Mouse (Mus musculus): ENCODE results near the gene Tnfrsf11a.

Tnfrsf11a gene

GRCm38 (mm10) chr1:105824980-105825379 is 44.5 kb downstream of the Tnfrsf11a start:
- in situ Hi-C loops (cut with MboI; ENCODE audit: low sequenced_read_pairs) = no loop called here

DNA sequence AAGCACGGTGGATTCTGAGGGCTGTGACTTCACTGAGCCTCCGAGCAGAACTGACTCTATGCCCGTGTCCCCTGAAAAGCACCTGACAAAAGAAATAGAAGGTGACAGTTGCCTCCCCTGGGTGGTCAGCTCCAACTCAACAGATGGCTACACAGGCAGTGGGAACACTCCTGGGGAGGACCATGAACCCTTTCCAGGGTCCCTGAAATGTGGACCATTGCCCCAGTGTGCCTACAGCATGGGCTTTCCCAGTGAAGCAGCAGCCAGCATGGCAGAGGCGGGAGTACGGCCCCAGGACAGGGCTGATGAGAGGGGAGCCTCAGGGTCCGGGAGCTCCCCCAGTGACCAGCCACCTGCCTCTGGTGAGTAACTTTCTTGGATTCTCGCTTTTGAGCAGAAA is 46.9 kb downstream of the Tnfrsf11a start:
- in situ Hi-C loops (cut with MboI; ENCODE audit: low sequenced_read_pairs) = no loop called here

DNA sequence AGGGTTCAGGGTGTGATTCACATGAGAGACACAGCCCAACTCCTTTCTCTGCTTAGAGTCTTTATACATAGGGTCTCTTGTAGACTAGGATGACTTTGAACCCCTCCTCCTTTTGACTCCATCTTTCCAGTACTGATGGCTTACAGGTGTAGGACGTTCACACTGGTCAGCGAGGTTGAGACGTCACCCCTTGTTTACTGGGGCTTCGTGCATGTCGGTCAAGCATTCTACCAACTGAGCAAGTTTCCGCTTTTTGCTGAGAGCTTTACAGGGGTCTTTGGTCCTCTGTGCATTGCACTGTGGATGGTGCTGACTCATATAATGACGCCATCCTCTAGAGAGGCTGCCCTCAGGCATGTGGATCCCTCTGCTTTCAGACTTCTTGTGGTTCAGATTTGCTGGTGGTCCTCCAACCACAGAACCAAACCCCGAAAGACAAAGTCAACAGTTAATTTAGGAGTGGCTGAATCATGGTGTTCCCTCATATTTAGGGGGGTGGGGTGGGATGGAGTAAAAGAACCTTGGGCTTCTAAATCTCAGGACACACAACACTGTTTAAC is 47.3 kb downstream of the Tnfrsf11a start:
- in situ Hi-C loops (cut with MboI; ENCODE audit: low sequenced_read_pairs) = no loop called here

DNA sequence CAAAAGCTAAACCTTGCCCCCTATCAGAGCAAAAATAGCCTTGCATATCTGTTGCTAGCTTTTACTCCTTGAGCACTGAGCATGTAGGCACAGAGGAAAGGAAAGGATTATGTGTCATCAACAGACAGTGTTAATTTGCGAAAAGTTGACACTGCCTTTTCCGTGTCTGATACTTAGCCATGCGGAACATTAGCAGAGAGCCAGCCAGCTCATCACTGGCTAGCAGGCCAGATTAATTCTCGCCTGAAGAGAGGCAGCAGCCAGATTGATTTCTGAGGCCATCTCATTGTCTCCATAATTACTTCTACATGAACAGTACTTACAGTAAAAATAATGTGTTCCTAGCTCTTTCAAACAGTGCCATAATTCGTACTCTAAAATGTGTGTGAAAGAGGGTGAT is 48.7 kb downstream of the Tnfrsf11a start:
- in situ Hi-C loops (cut with MboI; ENCODE audit: low sequenced_read_pairs) = no loop called here

GRCm38 (mm10) chr1:105832784-105833183 is 52.3 kb downstream of the Tnfrsf11a start:
- in situ Hi-C loops (cut with MboI; ENCODE audit: low sequenced_read_pairs) = no loop called here

GRCm38 (mm10) chr1:105842950-105843349 is 62.4 kb downstream of the Tnfrsf11a start:
- in situ Hi-C loops (cut with MboI; ENCODE audit: low sequenced_read_pairs) = no loop called here

DNA sequence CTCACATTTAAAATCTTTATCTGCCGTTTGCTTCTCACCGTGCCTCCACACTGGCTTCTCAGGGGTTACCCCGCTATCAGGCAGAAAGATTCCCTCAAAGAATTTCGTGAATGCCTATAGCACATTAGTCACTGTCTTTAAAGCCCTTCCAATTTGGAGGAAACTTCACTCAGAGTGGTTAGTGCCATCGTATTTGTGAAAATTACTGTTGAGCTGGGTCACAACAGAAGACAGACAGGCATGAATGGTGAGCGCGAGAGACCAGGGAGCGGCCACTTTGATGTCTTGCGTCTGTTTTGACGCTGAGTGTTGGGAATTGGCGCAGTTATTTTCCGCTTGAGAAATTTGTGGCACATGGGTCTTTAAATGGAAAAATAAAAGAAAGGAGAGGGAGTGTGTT is 62.9 kb downstream of the Tnfrsf11a start:
- in situ Hi-C loops (cut with MboI; ENCODE audit: low sequenced_read_pairs) = no loop called here

GRCm38 (mm10) chr1:105843856-105844255 is 63.3 kb downstream of the Tnfrsf11a start:
- in situ Hi-C loops (cut with MboI; ENCODE audit: low sequenced_read_pairs) = no loop called here

DNA sequence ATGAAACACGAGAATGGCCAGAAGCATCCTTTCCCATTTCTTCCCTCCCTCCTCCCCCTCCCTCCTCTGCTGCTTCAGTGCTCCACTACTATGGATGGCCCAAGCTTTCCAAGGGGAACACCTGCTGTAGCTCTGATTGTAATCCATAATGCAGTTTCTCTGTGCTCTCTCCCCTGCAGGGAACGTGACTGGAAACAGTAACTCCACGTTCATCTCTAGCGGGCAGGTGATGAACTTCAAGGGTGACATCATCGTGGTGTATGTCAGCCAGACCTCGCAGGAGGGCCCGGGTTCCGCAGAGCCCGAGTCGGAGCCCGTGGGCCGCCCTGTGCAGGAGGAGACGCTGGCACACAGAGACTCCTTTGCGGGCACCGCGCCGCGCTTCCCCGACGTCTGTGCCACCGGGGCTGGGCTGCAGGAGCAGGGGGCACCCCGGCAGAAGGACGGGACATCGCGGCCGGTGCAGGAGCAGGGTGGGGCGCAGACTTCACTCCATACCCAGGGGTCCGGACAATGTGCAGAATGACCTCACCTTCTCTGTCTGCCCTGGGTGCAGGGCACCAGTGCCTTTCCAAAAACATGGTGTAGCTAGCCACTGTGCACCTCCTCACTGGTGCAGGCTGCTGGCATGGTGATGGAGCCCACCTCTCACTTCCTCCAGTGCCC is 64.0 kb downstream of the Tnfrsf11a start:
- in situ Hi-C loops (cut with MboI; ENCODE audit: low sequenced_read_pairs) = no loop called here

- in situ Hi-C loops (cut with MboI; ENCODE audit: low sequenced_read_pairs) = no loop called here
Observed at GRCm38 (mm10) chr1:105846431-105846830, 65.9 kb downstream of the Tnfrsf11a start.

- in situ Hi-C loops (cut with MboI; ENCODE audit: low sequenced_read_pairs) = no loop called here
Observed at GRCm38 (mm10) chr1:105848806-105849205, 68.3 kb downstream of the Tnfrsf11a start.

- in situ Hi-C loops (cut with MboI; ENCODE audit: low sequenced_read_pairs) = no loop called here
Observed at GRCm38 (mm10) chr1:105851341-105851740, 70.8 kb downstream of the Tnfrsf11a start.

DNA sequence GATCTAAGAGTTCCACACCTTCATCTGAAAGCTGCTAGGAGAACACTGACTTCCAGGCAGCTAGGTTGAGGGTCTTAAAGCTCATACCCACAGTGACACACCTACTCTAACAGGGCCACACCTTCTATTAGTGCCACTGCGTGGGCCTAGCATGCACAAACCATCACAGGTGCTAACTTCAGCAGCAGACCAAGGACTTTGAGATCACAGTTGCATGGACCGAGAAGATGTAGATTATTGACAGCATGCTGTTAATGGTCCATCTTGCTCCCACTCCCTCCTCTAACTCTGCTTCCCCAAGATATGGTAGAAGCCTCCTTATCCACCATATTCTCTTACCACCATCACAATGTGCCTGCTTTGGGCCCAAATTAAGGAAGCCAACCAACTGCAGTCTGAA is 79.2 kb downstream of the Tnfrsf11a start:
- in situ Hi-C loops (cut with MboI; ENCODE audit: low sequenced_read_pairs) = no loop called here

DNA sequence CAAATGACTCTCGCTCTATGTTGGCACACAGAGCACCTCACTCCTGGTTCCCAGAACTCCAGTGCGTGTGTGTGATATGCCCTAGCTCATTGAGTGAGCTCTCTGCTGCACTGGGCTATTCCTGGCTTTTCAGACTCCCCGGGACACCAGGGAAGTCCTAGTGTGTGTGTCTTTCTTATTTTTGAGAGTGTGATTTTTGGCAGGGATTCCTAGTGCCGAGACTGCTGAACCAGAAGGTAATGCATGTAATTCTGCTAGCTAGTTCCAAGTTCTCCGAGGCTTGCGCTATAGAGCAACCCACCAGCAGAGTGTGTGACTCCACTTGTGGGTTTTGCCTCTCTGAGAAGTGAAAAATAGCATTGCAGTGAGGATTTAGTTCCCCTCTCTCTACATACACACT is 96.1 kb downstream of the Tnfrsf11a start:
- in situ Hi-C loops (cut with MboI; ENCODE audit: low sequenced_read_pairs) = no loop called here

GRCm38 (mm10) chr1:105877808-105878207 is 97.3 kb downstream of the Tnfrsf11a start:
- in situ Hi-C loops (cut with MboI; ENCODE audit: low sequenced_read_pairs) = no loop called here

- in situ Hi-C loops (cut with MboI; ENCODE audit: low sequenced_read_pairs) = no loop called here
Observed at GRCm38 (mm10) chr1:105878416-105878815, 97.9 kb downstream of the Tnfrsf11a start.

DNA sequence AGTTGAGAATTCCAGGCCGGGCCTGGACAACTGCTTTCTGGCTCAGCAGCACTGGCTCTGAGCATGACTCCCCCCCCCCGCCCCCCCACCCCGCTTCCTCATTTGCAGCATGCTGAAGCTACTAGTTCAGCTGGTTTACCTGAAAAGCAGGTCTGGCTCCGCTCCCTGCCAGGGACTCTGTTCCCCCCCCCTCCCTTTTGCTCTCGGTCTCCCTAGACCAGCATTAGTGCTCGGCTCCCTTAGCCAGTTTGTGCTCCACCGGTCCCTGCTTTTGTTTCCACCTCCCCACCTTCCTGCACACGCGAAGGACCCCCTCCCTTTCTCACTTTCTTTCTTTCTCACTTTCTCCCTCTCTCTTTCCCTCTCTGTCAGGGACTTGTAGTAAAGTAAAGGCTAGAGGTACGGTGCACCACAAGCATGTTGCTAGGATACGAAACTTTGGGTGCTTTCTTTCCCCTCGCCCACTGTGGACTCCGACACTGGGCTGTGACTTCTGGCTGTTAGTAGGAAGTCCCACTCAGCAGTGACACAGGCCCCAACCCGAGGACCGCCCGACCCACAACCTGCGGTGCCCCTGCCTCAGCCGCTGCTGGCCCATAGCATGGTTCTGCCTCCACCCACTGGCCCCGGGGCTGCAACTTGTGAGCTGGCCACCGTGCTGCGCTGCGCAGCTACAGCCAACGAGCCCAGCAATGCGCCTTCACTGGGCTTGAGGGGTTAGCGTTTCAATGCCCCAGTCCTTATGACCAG is 100.2 kb downstream of the Tnfrsf11a start:
- in situ Hi-C loops (cut with MboI; ENCODE audit: low sequenced_read_pairs) = no loop called here

DNA sequence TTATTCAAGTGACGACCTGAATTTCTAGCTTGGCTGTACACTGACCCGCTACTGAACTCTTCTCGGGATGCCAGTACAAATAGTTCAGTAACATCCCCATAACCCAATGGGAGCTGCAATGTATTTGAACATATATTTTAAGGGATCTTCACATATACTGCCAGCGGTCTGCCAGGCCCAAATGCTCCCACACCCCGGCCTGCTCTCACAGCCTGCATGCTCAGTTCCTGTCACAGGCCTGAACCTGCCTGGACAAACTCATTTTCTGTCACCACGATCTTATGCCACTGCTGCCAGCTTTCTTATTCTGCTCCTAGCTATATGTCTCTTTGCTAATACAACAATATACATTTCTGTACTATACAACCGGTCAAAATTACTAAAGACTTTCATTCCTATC is 100.9 kb downstream of the Tnfrsf11a start:
- in situ Hi-C loops (cut with MboI; ENCODE audit: low sequenced_read_pairs) = no loop called here

GRCm38 (mm10) chr1:105883498-105883897 is 103.0 kb downstream of the Tnfrsf11a start:
- in situ Hi-C loops (cut with MboI; ENCODE audit: low sequenced_read_pairs) = no loop called here

DNA sequence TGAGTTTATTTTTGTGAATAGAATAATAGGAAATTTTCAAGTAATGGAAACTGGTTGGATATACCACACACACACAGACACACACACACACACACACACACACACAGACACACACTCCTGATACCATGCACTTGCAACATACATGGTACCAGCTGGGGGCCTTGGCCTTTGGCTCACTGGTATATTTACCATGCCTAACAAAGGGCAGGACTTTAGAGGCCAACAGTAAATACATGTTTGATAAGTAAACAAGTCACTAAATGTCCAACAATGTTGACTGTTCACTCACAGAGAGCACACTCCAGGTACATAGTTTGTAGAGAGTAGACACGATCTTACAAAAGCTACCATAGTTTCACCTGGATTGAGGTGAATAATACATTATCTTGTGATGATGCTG is 104.6 kb downstream of the Tnfrsf11a start:
- in situ Hi-C loops (cut with MboI; ENCODE audit: low sequenced_read_pairs) = no loop called here

DNA sequence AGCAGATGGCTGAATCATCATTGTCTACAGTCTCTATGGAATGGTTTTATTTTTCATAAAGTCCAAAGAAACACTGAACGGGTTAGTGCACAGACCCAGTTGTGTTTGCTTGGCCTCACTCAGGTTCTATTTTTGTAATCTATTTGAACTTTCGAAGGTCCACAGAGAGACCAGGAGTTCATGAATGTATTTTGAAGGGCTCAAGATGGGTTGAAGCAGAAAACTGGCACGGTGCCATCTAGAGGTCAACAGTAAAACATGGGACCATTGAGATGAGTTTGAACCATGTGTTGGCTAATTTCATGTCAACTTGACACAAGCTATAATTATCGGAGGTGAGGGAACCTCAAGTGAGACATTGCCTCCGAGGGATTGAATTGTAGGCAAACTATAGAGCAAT is 105.1 kb downstream of the Tnfrsf11a start:
- in situ Hi-C loops (cut with MboI; ENCODE audit: low sequenced_read_pairs) = no loop called here

- in situ Hi-C loops (cut with MboI; ENCODE audit: low sequenced_read_pairs) = no loop called here
Observed at GRCm38 (mm10) chr1:105886358-105886757, 105.8 kb downstream of the Tnfrsf11a start.

All from CH12F3 (cell line).